Mouse (Mus musculus): ENCODE data around the gene Ppfia2. TPM values are rescaled to one million over a fixed set of nuclear protein-coding genes. Genes with fewer than 3 reads are reported as not detected.

Gene Ppfia2
- 34.3 and 45.6 TPM in 2 replicates for polyA plus RNA-seq (2012; rRNA removed)

DNA sequence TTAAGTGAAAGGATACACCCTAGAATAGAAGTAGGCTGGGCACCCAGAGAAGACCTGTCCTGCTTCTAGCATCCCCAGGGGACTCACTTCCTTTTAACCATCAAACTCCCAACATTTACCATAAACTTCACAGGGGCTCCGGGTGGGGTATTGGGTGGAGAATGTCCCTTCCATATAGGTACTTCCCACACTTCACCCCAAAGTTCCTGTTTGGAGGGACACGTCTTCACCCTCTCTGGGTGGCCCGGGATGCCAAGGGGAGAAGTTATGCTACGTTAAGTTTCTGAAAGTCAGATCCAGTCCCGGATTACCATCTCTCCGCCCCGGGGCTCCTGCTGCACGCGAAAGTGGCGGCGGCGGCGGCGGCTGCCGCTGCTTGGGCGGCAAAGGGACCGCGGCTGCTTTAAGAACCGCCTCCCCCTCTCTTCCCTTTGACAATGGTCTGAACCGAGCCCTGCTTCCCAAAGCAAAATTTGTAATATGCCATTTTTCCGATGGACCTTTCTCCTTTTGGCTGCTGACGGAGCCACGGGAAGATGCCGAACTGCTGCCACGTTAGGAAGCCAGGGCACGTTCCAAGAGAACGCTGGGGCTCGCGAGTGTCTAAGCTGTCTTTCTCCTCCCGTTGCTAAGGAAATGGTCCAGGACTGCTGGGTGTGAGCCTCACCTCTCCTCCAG lies at the start of gene Ppfia2:
Ppfia2 (plus strand) TSS at position 485 of the 678 bp plus-strand sequence.
- no peaks in the 10 kb centered on the region for H3K4me1 ChIP-seq (ENCODE audit: control insufficient read depth, insufficient read depth, low read length)
- H3K27ac ChIP-seq (ENCODE audit: insufficient read depth, low read length), result peak within 1 kb of the TSS; percentile 86
- peak within 1 kb of the TSS; percentile 100 for H3K4me3 ChIP-seq (ENCODE audit: insufficient read depth, low read length)
- TF ChIP-seq POLR2A (IDR thresholded peaks at IDR 0.05; ENCODE audit: extremely low read depth, insufficient read depth, low read length) (peak; percentile 69), CTCF (IDR thresholded peaks at IDR 0.05; ENCODE audit: extremely low read depth, insufficient read depth, low read length) (no peak)

DNA sequence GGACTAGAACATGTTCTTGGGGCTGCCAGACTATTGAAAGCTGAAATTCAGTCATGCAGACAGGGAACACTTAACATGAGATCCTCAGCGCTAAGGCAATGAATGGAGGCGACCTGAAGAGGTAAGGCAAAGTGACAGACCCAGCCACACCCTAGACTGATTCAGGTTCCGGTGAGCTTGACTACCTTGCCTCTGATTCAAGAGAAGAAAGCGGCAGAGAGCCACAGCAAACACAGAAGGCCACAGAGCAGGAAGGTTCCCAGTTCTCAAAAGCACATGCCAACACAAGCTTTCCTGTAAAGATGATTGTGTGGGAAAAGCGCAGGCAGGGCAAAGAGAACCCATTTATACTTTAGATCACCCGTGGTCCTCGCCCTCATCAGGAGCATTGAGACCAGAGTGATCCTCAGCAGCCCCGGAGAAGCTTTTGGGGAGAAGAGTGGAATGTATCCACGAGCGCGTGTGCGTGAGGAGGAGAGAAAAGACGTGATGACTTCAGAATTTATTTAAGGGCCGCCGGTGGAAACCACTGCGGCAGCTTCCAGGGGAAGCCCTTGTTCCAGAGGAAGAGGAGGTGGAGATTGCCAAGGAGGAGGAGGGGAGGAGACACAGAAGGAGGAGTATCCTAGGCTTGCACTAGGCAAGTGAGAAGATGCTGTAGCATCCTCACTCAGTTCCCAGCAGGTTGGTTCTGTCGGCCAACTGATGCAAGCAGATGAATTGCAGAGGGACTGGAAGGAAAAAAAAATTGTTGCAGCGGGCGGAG lies 1.0 kb upstream of the Ppfia2 start:
- Histone ChIP-seq H3K4me1 (ENCODE audit: control insufficient read depth, insufficient read depth, low read length) (no peaks in the 10 kb centered on the region), H3K27ac (ENCODE audit: insufficient read depth, low read length) (peak overlapping the region; percentile 49; the same call in 1 of the 2 replicates), H3K4me3 (ENCODE audit: insufficient read depth, low read length) (peak overlapping the region; percentile 100)
- TF ChIP-seq POLR2A (IDR thresholded peaks at IDR 0.05; ENCODE audit: extremely low read depth, insufficient read depth, low read length), result peak; percentile 65; the same call in 1 of the 2 replicates
- TF ChIP-seq CTCF (IDR thresholded peaks at IDR 0.05; ENCODE audit: extremely low read depth, insufficient read depth, low read length), result no peak

DNA sequence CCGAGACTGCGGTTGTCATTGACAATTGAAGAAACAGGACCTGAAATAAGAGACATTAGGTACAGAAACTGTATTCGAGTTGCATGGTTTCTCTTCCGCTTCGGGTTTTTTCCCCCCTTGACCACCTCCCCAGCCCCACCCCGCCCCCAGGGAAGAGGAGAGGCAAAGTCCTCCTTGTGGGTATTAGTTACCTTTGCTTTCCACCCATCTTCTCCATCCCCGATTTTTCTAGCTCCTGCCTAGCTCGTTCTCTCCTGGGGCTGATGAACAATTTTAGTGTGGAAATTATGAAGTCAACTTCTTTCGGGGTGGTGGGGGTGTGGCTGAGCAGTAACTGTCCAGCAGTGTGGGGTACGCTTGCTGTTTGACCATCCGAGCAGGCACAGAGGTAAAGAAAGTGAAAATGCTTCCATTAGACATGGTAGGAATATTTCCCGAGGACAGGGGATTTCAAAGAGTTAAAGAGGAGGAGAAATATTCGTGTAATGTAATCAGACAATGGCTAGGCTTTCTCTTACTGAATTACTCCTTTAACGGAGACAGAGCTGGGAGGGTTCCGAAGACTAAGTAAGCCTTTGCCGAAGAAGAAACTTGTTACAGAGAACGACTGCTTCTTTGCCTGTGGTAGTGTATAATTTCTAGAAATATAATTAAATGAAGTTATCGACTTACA lies 530 bp downstream of the Ppfia2 start:
- peak overlapping the region; percentile 86 for H3K27ac ChIP-seq (ENCODE audit: insufficient read depth, low read length)
- H3K4me3 ChIP-seq (ENCODE audit: insufficient read depth, low read length), result peak overlapping the region; percentile 100
- no peak for TF ChIP-seq POLR2A (IDR thresholded peaks at IDR 0.05; ENCODE audit: extremely low read depth, insufficient read depth, low read length)
- no peak for TF ChIP-seq CTCF (IDR thresholded peaks at IDR 0.05; ENCODE audit: extremely low read depth, insufficient read depth, low read length)
- no peaks in the 10 kb centered on the region for H3K4me1 ChIP-seq (ENCODE audit: control insufficient read depth, insufficient read depth, low read length)

- Histone ChIP-seq H3K27ac (ENCODE audit: insufficient read depth, low read length) (no peak overlapping the region), H3K4me3 (ENCODE audit: insufficient read depth, low read length) (no peak overlapping the region), H3K4me1 (ENCODE audit: control insufficient read depth, insufficient read depth, low read length) (peaks cover 3% of the 10 kb centered on the region; the same call in 1 of the 2 replicates)
- no peak for TF ChIP-seq CTCF (IDR thresholded peaks at IDR 0.05; ENCODE audit: extremely low read depth, insufficient read depth, low read length)
- TF ChIP-seq POLR2A (IDR thresholded peaks at IDR 0.05; ENCODE audit: extremely low read depth, insufficient read depth, low read length), result no peak
These were observed 39.4 kb downstream of the Ppfia2 start for GRCm38 (mm10) chr10:106509281-106510165.

GRCm38 (mm10) chr10:106566036-106566435 lies 95.9 kb downstream of the Ppfia2 start:
- Histone ChIP-seq H3K4me1 (ENCODE audit: control insufficient read depth, insufficient read depth, low read length) (no peaks in the 10 kb centered on the region), H3K27ac (ENCODE audit: insufficient read depth, low read length) (no peak overlapping the region), H3K4me3 (ENCODE audit: insufficient read depth, low read length) (no peak overlapping the region)
- TF ChIP-seq POLR2A (IDR thresholded peaks at IDR 0.05; ENCODE audit: extremely low read depth, insufficient read depth, low read length) (no peak), CTCF (IDR thresholded peaks at IDR 0.05; ENCODE audit: extremely low read depth, insufficient read depth, low read length) (no peak)

DNA sequence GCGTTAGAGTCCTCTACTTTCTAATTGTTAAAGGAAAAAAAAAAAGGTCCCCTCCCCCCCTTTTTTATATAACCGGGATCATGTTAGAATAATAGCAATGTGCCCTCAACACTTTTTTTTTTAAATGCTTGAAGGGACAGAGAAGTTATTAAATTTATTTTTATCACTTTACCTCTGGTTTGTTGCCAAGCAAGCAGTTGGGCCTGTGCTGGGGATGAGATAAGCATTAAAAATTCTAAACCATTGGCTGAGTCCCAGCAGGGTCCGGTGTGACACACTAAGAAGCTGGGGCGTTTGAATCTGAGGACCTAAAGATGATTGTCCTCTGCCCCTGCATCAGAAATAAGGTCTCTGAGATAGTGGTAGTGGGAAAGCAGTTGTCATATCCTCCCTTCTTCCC lies 114.9 kb downstream of the Ppfia2 start:
- Histone ChIP-seq H3K4me3 (ENCODE audit: insufficient read depth, low read length) (no peak overlapping the region), H3K27ac (ENCODE audit: insufficient read depth, low read length) (no peak overlapping the region), H3K4me1 (ENCODE audit: control insufficient read depth, insufficient read depth, low read length) (no peaks in the 10 kb centered on the region)
- no peak for TF ChIP-seq POLR2A (IDR thresholded peaks at IDR 0.05; ENCODE audit: extremely low read depth, insufficient read depth, low read length)
- TF ChIP-seq CTCF (IDR thresholded peaks at IDR 0.05; ENCODE audit: extremely low read depth, insufficient read depth, low read length), result no peak

- no peak overlapping the region for H3K27ac ChIP-seq (ENCODE audit: insufficient read depth, low read length)
- peak; percentile 62 for TF ChIP-seq CTCF (IDR thresholded peaks at IDR 0.05; ENCODE audit: extremely low read depth, insufficient read depth, low read length)
- TF ChIP-seq POLR2A (IDR thresholded peaks at IDR 0.05; ENCODE audit: extremely low read depth, insufficient read depth, low read length), result no peak
- H3K4me1 ChIP-seq (ENCODE audit: control insufficient read depth, insufficient read depth, low read length), result no peaks in the 10 kb centered on the region
- no peak overlapping the region for H3K4me3 ChIP-seq (ENCODE audit: insufficient read depth, low read length)
These were observed 115.4 kb downstream of the Ppfia2 start for GRCm38 (mm10) chr10:106585476-106586080.

DNA sequence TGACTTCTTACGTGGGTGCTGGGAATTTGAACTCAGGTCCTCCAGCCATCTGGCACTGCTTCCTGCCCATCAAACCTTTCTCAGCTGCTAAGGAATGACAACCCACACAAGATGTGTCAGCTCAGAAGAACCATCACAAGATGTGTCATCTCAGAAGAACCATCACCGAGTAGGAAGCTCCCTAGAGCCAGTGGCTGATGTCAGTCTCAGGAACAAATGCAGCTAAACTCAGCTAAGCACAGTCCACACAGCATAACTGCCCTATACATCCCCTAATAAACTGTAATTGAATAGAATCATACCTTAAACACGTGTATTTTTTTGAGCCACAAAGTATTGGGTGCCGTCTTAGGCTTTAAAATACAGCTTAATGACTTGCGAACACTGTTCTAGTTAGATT lies 117.7 kb downstream of the Ppfia2 start:
- TF ChIP-seq CTCF (IDR thresholded peaks at IDR 0.05; ENCODE audit: extremely low read depth, insufficient read depth, low read length), result no peak
- no peak for TF ChIP-seq POLR2A (IDR thresholded peaks at IDR 0.05; ENCODE audit: extremely low read depth, insufficient read depth, low read length)
- H3K27ac ChIP-seq (ENCODE audit: insufficient read depth, low read length), result no peak overlapping the region
- H3K4me1 ChIP-seq (ENCODE audit: control insufficient read depth, insufficient read depth, low read length), result no peaks in the 10 kb centered on the region
- no peak overlapping the region for H3K4me3 ChIP-seq (ENCODE audit: insufficient read depth, low read length)

Measured in cortical plate, adult 2 months (tissue).